Mouse (Mus musculus) forebrain, embryonic 16.5 days (tissue): ENCODE data around the gene Aifm1. TPM values are rescaled to one million over a fixed set of nuclear protein-coding genes. Genes with fewer than 3 reads are reported as not detected.

Source experiments
- ATAC-seq: fragments of 200-750 bp; cut with Nextera tagmentation; 2 replicates; pipeline ENCODE4 v1.8.0; 2017; ENCODE audit warnings: mild to moderate bottlenecking, moderate library complexity
- H3K27ac ChIP-seq: fragments of 300-500 bp; sonication (generic); 2 replicates; pipeline ENCODE4 v1.5.1; 2014; ENCODE audit warnings: low read length, control low read depth
- H3K27me3 ChIP-seq: fragments of 300-500 bp; sonication (generic); replicated peaks from 2 replicates; pipeline ENCODE4 v1.6.1; 2014; ENCODE audit warnings: low read length; ENCODE audit not compliant: control insufficient read depth, insufficient read depth
- H3K36me3 ChIP-seq: fragments of 300-500 bp; sonication (generic); 2 replicates; pipeline ENCODE4 v1.6.1; 2014; ENCODE audit not compliant: control insufficient read depth, insufficient read depth
- H3K4me1 ChIP-seq: fragments of 300-500 bp; sonication (generic); replicated peaks from 2 replicates; pipeline ENCODE4 v1.6.1; 2014; ENCODE audit warnings: low read length; ENCODE audit not compliant: control insufficient read depth, insufficient read depth
- H3K4me2 ChIP-seq: fragments of 300-500 bp; sonication (generic); 2 replicates; pipeline ENCODE4 v1.6.1; 2014; ENCODE audit warnings: mild to moderate bottlenecking, low read length, control low read depth
- H3K4me3 ChIP-seq: fragments of 300-500 bp; sonication (generic); replicated peaks from 2 replicates; pipeline ENCODE4 v1.5.1; 2014; ENCODE audit warnings: mild to moderate bottlenecking, low read length, control low read depth
- H3K9ac ChIP-seq: fragments of 300-500 bp; sonication (generic); replicated peaks from 2 replicates; pipeline ENCODE4 v1.6.1; 2014; ENCODE audit warnings: low read depth, low read length, control low read depth
- H3K9me3 ChIP-seq: fragments of 300-500 bp; sonication (generic); 2 replicates; pipeline ENCODE4 v1.6.1; 2016; ENCODE audit warnings: low read length; ENCODE audit not compliant: control insufficient read depth
- WGBS: fragments of 180-500 bp; shearing (Covaris S2); extraction: QIAGEN DNeasy Blood & Tissue Kit; methylation state at CpG from one replicate; pipeline ENCODE4 v1.1.7; 2014; 5-methylcytosine and 5-hydroxymethylcytosine counted together
- polyA plus RNA-seq: library from polyadenylated mRNA; unstranded; fragments of >200 nt; fragmentation: Nextera tagmentation; extraction: Ambion mirVana; gene quantifications from 2 replicates; pipeline ENCODE4 v1.2.1, GENCODE M21; 2015

The Aifm1 gene
- polyA plus RNA-seq, 1 experiment from 2014 or later = 47.7 TPM

GRCm38 (mm10) chrX:48434251-48434650 is 79.1 kb downstream of the Aifm1 start:
- H3K9me3 ChIP-seq = no peaks in the 10 kb centered on the region
- ATAC-seq = no peak
- H3K4me3 ChIP-seq = no peak overlapping the region
- H3K27me3 ChIP-seq = no peaks in the 10 kb centered on the region
- no peaks in the 10 kb centered on the region for H3K4me1 ChIP-seq
- H3K36me3 ChIP-seq = no peaks in the 10 kb centered on the region
- 92% methylated on average over 1 of the region's 1 CpGs for WGBS
- no peak overlapping the region for H3K27ac ChIP-seq
- no peak overlapping the region for H3K9ac ChIP-seq
- no peak overlapping the region for H3K4me2 ChIP-seq

- H3K9ac ChIP-seq = no peak overlapping the region
- no peak overlapping the region for H3K4me2 ChIP-seq
- H3K4me1 ChIP-seq = no peaks in the 10 kb centered on the region
- H3K36me3 ChIP-seq = no peaks in the 10 kb centered on the region
- WGBS = 57% methylated on average over 5 of the region's 6 CpGs
- H3K27ac ChIP-seq = no peak overlapping the region
- H3K27me3 ChIP-seq = no peaks in the 10 kb centered on the region
- no peaks in the 10 kb centered on the region for H3K9me3 ChIP-seq
- H3K4me3 ChIP-seq = no peak overlapping the region
- ATAC-seq = no peak
These were observed 79.8 kb downstream of the Aifm1 start for GRCm38 (mm10) chrX:48433527-48433899.

- no peak for ATAC-seq
- Histone ChIP-seq H3K9ac (no peak overlapping the region), H3K4me2 (no peak overlapping the region), H3K27me3 (no peaks in the 10 kb centered on the region), H3K27ac (no peak overlapping the region), H3K36me3 (no peaks in the 10 kb centered on the region), H3K9me3 (no peaks in the 10 kb centered on the region), H3K4me3 (no peak overlapping the region), H3K4me1 (no peaks in the 10 kb centered on the region)
- 74% methylated on average over 14 of the region's 15 CpGs for WGBS
These were observed 80.5 kb downstream of the Aifm1 start for GRCm38 (mm10) chrX:48432599-48433526.

- H3K4me3 ChIP-seq = no peak overlapping the region
- H3K9me3 ChIP-seq = no peaks in the 10 kb centered on the region
- no peaks in the 10 kb centered on the region for H3K36me3 ChIP-seq
- ATAC-seq = no peak
- H3K27me3 ChIP-seq = no peaks in the 10 kb centered on the region
- no peak overlapping the region for H3K9ac ChIP-seq
- WGBS = 38% methylated on average over 6 of the region's 6 CpGs
- H3K27ac ChIP-seq = no peak overlapping the region
- H3K4me1 ChIP-seq = no peaks in the 10 kb centered on the region
- H3K4me2 ChIP-seq = no peak overlapping the region
These were observed 83.8 kb downstream of the Aifm1 start for GRCm38 (mm10) chrX:48429538-48429937.

- Histone ChIP-seq H3K27me3 (no peaks in the 10 kb centered on the region), H3K9ac (no peak overlapping the region), H3K9me3 (no peaks in the 10 kb centered on the region), H3K36me3 (no peaks in the 10 kb centered on the region), H3K4me2 (no peak overlapping the region), H3K4me3 (no peak overlapping the region), H3K27ac (no peak overlapping the region), H3K4me1 (no peaks in the 10 kb centered on the region)
- ATAC-seq = no peak
These were observed 84.3 kb downstream of the Aifm1 start for GRCm38 (mm10) chrX:48429100-48429499.

GRCm38 (mm10) chrX:48428642-48429041 is 84.7 kb downstream of the Aifm1 start:
- H3K4me1 ChIP-seq = no peaks in the 10 kb centered on the region
- no peak overlapping the region for H3K4me3 ChIP-seq
- no peak overlapping the region for H3K9ac ChIP-seq
- no peaks in the 10 kb centered on the region for H3K9me3 ChIP-seq
- WGBS = 84% methylated on average over 6 of the region's 8 CpGs
- no peaks in the 10 kb centered on the region for H3K27me3 ChIP-seq
- H3K36me3 ChIP-seq = no peaks in the 10 kb centered on the region
- no peak overlapping the region for H3K4me2 ChIP-seq
- no peak for ATAC-seq
- no peak overlapping the region for H3K27ac ChIP-seq

- WGBS = 77% methylated on average over 6 of the region's 6 CpGs
- Histone ChIP-seq H3K4me2 (no peak overlapping the region), H3K4me1 (no peaks in the 10 kb centered on the region), H3K36me3 (no peaks in the 10 kb centered on the region), H3K27me3 (no peaks in the 10 kb centered on the region), H3K9me3 (no peaks in the 10 kb centered on the region), H3K27ac (no peak overlapping the region), H3K9ac (no peak overlapping the region), H3K4me3 (no peak overlapping the region)
- no peak for ATAC-seq
These were observed 85.1 kb downstream of the Aifm1 start for GRCm38 (mm10) chrX:48428241-48428640.

- H3K27ac ChIP-seq = no peak overlapping the region
- no peak for ATAC-seq
- H3K4me3 ChIP-seq = no peak overlapping the region
- H3K4me2 ChIP-seq = no peak overlapping the region
- no peaks in the 10 kb centered on the region for H3K9me3 ChIP-seq
- H3K4me1 ChIP-seq = no peaks in the 10 kb centered on the region
- H3K27me3 ChIP-seq = no peaks in the 10 kb centered on the region
- 77% methylated on average over 7 of the region's 7 CpGs for WGBS
- H3K36me3 ChIP-seq = no peaks in the 10 kb centered on the region
- H3K9ac ChIP-seq = no peak overlapping the region
These were observed 88.1 kb downstream of the Aifm1 start for GRCm38 (mm10) chrX:48425280-48425679.
